Mouse (Mus musculus): ENCODE results near the gene Tgtp2. TPM values are rescaled to one million over a fixed set of nuclear protein-coding genes. Genes with fewer than 3 reads are reported as not detected.

Gene Tgtp2
- polyA plus RNA-seq, 1 experiment from 2014 or later, result 0.22 TPM

- H3K4me2 ChIP-seq, result no peak overlapping the region
- peaks cover 42% of the 10 kb centered on the region for H3K4me1 ChIP-seq (replicated peaks)
- no peak for ATAC-seq (ENCODE audit: low read depth)
- no peaks in the 10 kb centered on the region for H3K36me3 ChIP-seq
- DNase-seq, result no peak
- H3K9me3 ChIP-seq (replicated peaks), result no peaks in the 10 kb centered on the region
- 76% methylated on average over 6 of the region's 6 CpGs for WGBS (ENCODE audit: insufficient replicate concordance)
- no peak overlapping the region for H3K4me3 ChIP-seq (replicated peaks)
- H3K27me3 ChIP-seq, result no peaks in the 10 kb centered on the region
- H3K27ac ChIP-seq, result no peak overlapping the region
- H3K9ac ChIP-seq, result no peak overlapping the region
These were observed 30.1 kb upstream of the Tgtp2 start for GRCm38 (mm10) chr11:49093861-49094660.

GRCm38 (mm10) chr11:49092786-49093185 is 28.8 kb upstream of the Tgtp2 start:
- Histone ChIP-seq H3K27ac (peak overlapping the region; percentile 68), H3K4me2 (no peak overlapping the region), H3K4me3 (replicated peaks) (no peak overlapping the region), H3K36me3 (no peaks in the 10 kb centered on the region), H3K9me3 (replicated peaks) (no peaks in the 10 kb centered on the region), H3K27me3 (no peaks in the 10 kb centered on the region), H3K4me1 (replicated peaks) (peaks cover 54% of the 10 kb centered on the region), H3K9ac (no peak overlapping the region)
- ATAC-seq (ENCODE audit: low read depth) (no peak), DNase-seq (no peak)
- 74% methylated on average over 2 of the region's 2 CpGs for WGBS (ENCODE audit: insufficient replicate concordance)

DNA sequence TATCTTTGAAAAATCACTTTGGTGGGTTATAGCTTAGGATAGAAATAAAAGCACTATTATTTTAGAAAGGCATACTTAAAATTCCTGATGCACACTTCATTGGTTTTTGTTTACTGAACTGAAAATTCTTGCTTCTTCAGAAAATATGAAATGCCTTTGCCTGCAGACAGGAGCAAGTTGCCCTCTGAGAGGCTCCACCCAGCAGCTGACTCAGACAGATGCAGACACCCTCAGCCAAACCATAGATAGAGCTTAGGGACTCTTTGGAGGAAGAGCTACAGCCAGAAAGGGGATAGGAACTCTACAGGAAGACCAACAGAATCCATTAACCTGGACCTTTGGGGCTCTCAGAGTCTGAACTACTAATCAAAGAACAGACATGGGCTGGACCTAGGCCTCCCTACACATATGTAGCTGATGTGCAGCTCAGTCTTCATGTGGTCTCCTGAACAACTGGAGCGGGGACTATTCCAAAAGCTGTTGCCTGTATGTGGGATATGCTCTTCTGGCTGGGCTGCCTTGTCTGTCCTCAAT is 28.1 kb upstream of the Tgtp2 start:
- Histone ChIP-seq H3K27me3 (no peaks in the 10 kb centered on the region), H3K9me3 (replicated peaks) (no peaks in the 10 kb centered on the region), H3K4me1 (replicated peaks) (peaks cover 59% of the 10 kb centered on the region), H3K36me3 (no peaks in the 10 kb centered on the region), H3K4me3 (replicated peaks) (no peak overlapping the region), H3K9ac (peak overlapping the region; percentile 26; the same call in 1 of the 2 replicates), H3K27ac (peak overlapping the region; percentile 68), H3K4me2 (no peak overlapping the region)
- 95% methylated on average over 1 of the region's 1 CpGs for WGBS (ENCODE audit: insufficient replicate concordance)
- DNase-seq (no peak), ATAC-seq (ENCODE audit: low read depth) (no peak)

DNA sequence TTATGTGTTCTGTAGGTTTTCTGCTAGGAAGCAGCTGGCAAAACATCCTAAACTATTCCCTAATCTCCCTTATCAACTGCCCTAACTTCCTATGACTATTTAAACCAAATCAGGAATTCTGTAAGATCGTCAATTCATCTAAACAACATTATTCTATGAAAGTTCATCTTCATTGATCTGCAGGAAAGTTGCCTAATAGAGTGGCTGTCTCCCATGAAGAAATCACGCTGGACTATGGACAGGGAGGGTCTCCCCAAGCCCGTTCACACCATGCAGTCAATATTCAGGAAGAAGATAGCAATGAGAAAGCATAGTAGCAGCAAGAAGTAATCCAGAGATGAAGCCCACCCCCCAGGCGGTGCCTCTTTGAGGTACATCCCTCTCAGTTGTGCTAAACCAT is 27.2 kb upstream of the Tgtp2 start:
- H3K36me3 ChIP-seq, result no peaks in the 10 kb centered on the region
- no peak for ATAC-seq (ENCODE audit: low read depth)
- no peak overlapping the region for H3K4me2 ChIP-seq
- 46% methylated on average over 4 of the region's 4 CpGs for WGBS (ENCODE audit: insufficient replicate concordance)
- DNase-seq, result no peak
- peaks cover 68% of the 10 kb centered on the region for H3K4me1 ChIP-seq (replicated peaks)
- peak overlapping the region; percentile 81 for H3K27ac ChIP-seq
- H3K9me3 ChIP-seq (replicated peaks), result no peaks in the 10 kb centered on the region
- H3K4me3 ChIP-seq (replicated peaks), result no peak overlapping the region
- no peaks in the 10 kb centered on the region for H3K27me3 ChIP-seq
- no peak overlapping the region for H3K9ac ChIP-seq

DNA sequence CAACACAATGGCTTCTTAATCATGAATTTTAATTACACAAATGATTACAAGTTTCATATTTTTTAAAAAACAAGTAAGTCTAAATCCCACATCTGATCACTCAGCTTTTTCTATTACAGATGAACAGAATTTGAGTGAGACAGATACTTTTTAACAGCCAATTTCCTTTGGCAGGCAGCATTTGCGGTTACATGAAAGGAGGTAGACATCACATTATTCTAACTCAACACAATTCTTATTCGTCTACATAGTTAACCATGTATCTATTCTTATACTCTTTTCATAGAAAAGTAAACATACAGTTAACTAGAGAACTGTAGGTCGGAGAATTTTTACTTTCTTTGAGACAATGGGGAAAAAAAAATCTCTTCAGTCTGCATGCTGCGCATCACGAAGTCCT is 26.5 kb upstream of the Tgtp2 start:
- H3K36me3 ChIP-seq, result no peaks in the 10 kb centered on the region
- no peak overlapping the region for H3K9ac ChIP-seq
- H3K27ac ChIP-seq, result peak overlapping the region; percentile 81

DNA sequence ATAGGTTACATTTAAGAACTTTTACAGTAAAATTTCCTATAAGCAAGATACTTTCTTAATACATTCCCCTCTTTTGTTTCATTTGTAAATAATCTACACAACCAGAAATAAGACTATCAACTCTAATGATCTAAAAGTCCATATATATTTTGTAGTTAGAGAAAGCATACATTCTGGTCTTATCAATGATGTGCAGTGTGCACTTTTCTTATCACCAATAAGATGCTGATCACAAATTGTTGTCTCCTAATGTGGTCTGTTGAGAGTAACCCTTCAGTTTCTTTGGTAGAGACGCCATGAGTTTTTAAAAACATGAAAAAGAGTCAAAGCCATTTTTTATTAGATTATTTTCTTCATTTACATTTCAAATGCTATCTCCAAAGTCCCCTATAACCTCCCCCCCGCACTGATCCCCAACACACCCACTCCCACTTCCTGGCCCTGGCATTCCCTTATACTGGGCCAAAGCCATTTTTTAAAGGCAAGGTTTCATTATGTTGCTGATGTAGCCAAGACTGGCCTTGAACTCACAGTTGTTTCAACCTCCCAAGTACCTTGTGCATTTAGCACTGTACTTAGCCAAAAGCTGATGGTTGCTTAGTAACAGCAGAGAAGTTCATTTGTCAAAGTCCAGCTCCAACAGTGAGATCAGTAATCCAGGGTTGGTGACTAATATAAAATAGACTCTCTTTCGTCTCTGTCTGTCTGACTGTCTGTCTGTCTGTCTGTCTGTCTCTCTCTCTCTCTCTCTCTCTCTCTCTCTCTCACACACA is 25.9 kb upstream of the Tgtp2 start:
- Histone ChIP-seq H3K27ac (peak overlapping the region; percentile 81), H3K27me3 (no peaks in the 10 kb centered on the region), H3K4me2 (peak overlapping the region; percentile 24; the same call in 1 of the 2 replicates), H3K36me3 (no peaks in the 10 kb centered on the region), H3K4me3 (replicated peaks) (no peak overlapping the region), H3K9ac (no peak overlapping the region), H3K4me1 (replicated peaks) (peaks cover 81% of the 10 kb centered on the region), H3K9me3 (replicated peaks) (no peaks in the 10 kb centered on the region)
- WGBS (ENCODE audit: insufficient replicate concordance), result 40% methylated on average over 3 of the region's 3 CpGs
- DNase-seq (no peak), ATAC-seq (ENCODE audit: low read depth) (no peak)

More for the DNA sequence above, 26.5 kb upstream of the Tgtp2 start:
- H3K4me3 ChIP-seq (replicated peaks), result no peak overlapping the region
- H3K27me3 ChIP-seq, result no peaks in the 10 kb centered on the region
- WGBS (ENCODE audit: insufficient replicate concordance), result 83% methylated on average over 5 of the region's 5 CpGs
- H3K9me3 ChIP-seq (replicated peaks), result no peaks in the 10 kb centered on the region
- DNase-seq (no peak), ATAC-seq (ENCODE audit: low read depth) (no peak)
- peaks cover 75% of the 10 kb centered on the region for H3K4me1 ChIP-seq (replicated peaks)
- H3K4me2 ChIP-seq, result no peak overlapping the region

DNA sequence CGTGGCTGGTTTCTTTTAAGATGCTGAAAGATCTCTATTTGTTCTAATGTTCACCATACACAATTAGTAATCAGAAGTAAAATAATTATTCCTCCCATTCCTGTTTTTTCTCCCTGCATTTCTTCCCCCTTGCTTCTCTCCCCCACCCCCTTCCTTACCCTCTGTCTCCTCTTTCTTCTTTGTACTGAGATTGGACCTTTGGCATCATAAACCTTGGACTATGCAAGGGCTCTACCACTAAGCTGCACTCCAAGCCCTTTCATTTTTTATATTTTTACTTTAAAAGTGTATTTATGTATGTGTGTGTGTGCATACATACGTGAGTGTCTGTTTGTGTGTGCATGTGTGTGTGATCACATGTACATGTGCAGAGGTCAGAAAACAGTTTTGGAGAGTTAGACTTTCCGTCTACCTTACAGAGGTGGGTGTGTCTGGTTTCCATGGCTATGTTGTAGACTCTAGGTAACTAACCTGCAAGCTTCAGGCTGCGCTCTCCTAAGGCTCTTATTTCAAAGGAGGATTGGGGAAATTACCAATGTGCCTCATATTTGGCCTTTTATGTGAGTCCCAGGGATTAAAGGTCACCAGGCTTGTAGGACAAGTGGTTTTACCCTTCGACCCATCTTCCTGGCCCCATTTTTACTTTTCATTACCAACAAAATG is 25.1 kb upstream of the Tgtp2 start:
- Histone ChIP-seq H3K4me2 (peak overlapping the region; percentile 81), H3K9me3 (replicated peaks) (no peaks in the 10 kb centered on the region), H3K4me1 (replicated peaks) (peaks cover 88% of the 10 kb centered on the region), H3K9ac (peak overlapping the region; percentile 76), H3K27ac (peak overlapping the region; percentile 98), H3K36me3 (no peaks in the 10 kb centered on the region), H3K27me3 (no peaks in the 10 kb centered on the region), H3K4me3 (replicated peaks) (0 out of 2 replicates have a peak overlapping the region, but pooled peaks have one; percentile 48)
- no peak for ATAC-seq (ENCODE audit: low read depth)
- no peak for DNase-seq
- 71% methylated on average over 5 of the region's 5 CpGs for WGBS (ENCODE audit: insufficient replicate concordance)

DNA sequence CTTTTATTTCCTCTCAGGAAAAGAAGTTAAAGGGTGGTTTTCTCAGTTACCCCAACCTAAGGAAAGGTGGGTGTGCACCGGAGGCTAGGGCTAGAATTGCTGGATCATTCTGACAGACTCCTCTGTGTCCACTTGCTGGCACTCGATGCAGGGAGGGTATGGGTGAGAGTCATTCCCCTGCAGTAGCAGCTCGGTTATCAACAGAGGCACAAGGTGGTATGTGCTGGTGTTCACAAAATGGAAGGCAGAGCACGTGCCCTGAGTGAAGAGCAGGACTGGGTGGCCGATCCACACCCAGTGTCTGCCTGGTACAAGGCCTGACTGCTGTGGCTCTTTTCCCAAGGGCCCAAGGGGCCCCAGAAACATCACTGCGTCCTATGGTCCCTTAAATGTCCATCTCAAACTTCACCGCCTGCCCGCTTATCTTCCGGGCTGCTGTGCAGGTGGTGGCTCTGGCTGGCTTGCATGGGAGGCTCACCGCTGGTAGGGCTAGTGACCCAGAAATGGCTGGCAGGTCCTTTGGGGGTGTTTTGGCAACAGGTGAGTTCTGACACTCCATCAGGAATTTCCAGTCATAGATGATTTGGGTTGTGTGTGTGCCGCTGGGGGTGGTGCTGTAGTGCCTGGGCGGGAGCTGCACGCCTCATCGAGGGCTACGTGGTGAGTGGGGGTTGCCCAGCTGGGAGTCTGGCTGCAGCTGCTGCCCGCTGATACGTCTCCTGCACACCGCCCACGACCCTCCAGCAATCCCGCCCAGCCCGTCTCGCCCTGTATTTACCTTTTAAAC is 24.0 kb upstream of the Tgtp2 start:
- Histone ChIP-seq H3K9ac (peak overlapping the region; percentile 76), H3K4me3 (replicated peaks) (peak overlapping the region; percentile 48), H3K4me1 (replicated peaks) (peaks cover 96% of the 10 kb centered on the region), H3K4me2 (peak overlapping the region; percentile 81), H3K36me3 (no peaks in the 10 kb centered on the region), H3K9me3 (replicated peaks) (no peaks in the 10 kb centered on the region), H3K27me3 (no peaks in the 10 kb centered on the region), H3K27ac (peak overlapping the region; percentile 98)
- peak; percentile 83 for DNase-seq
- ATAC-seq (ENCODE audit: low read depth), result peak; percentile 93
- WGBS (ENCODE audit: insufficient replicate concordance), result 17% methylated on average over 22 of the region's 22 CpGs

DNA sequence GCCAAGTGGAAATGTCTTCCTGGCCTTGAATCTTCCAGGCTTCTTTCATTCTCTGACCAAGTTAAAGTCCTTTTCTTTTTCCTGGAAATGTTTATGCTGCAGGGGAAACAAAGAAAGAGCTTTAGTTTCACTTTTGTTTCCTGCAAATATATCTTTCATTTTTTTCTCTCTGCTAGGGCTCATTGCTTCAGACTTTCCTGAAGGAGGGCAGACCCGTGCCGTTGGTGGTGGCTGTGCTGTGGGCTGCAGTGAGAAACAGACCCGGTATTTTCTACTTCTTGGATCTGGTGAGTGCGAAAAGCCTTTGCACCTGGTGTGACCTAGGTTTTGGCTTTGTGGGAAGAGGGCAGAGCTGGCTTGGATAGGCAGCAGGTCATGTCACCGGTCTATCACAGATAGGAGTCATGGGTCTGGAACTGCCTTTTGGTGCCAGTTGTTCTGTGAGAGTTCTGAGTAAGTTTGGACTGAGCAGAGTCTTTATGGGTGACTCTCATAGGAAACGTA is 22.9 kb upstream of the Tgtp2 start:
- Histone ChIP-seq H3K36me3 (no peaks in the 10 kb centered on the region), H3K9ac (peak overlapping the region; percentile 60), H3K4me3 (replicated peaks) (peak overlapping the region; percentile 22; the same call in 1 of the 2 replicates), H3K4me1 (replicated peaks) (peaks cover 93% of the 10 kb centered on the region), H3K27ac (peak overlapping the region; percentile 86), H3K27me3 (no peaks in the 10 kb centered on the region), H3K4me2 (peak overlapping the region; percentile 47), H3K9me3 (replicated peaks) (no peaks in the 10 kb centered on the region)
- DNase-seq, result no peak
- ATAC-seq (ENCODE audit: low read depth), result no peak
- WGBS (ENCODE audit: insufficient replicate concordance), result 65% methylated on average over 6 of the region's 6 CpGs

DNA sequence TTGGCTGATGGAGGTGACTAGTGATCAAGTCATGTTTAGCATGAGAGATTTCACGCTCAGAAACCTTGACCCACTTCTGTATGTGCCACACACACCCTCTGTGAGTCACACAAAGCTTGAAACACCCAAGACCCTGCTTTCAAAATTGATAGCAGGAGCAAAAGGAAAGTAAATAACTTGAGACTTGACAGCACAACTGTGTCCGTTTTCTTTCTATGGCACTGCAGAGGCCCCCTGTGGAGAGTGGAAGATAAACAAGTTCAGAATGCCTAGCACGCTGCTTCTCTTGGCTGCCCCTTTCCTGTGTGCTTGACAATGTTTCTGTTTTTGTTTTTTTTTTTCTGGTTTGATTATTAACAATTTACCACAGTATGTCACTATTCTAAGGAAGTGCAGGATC is 20.9 kb upstream of the Tgtp2 start:
- peak overlapping the region; percentile 22; the same call in 1 of the 2 replicates for H3K9ac ChIP-seq

More for the DNA sequence above, 20.9 kb upstream of the Tgtp2 start:
- Histone ChIP-seq H3K27ac (peak overlapping the region; percentile 86), H3K36me3 (no peaks in the 10 kb centered on the region), H3K27me3 (no peaks in the 10 kb centered on the region), H3K4me3 (replicated peaks) (no peak overlapping the region), H3K4me1 (replicated peaks) (peaks cover 89% of the 10 kb centered on the region), H3K9me3 (replicated peaks) (no peaks in the 10 kb centered on the region), H3K4me2 (peak overlapping the region; percentile 29; the same call in 1 of the 2 replicates)
- 8% methylated on average over 3 of the region's 3 CpGs for WGBS (ENCODE audit: insufficient replicate concordance)
- DNase-seq (no peak), ATAC-seq (ENCODE audit: low read depth) (no peak)

All from liver, embryonic 13.5 days (tissue).